Mouse (Mus musculus): Measurements from ENCODE around the gene Gbgt1. TPM values are rescaled to one million over a fixed set of nuclear protein-coding genes. Genes with fewer than 3 reads are reported as not detected.
A peak's percentile ranks its signal among the peaks of the same experiment; 100 is the strongest.
"Not testable (repeated sequence)": the region's sequence is repeated elsewhere in the genome, so short reads cannot be mapped to it uniquely, and the experiment has no call there.

The Gbgt1 gene
- total RNA-seq, 1 experiment from 2014 or later: not detected

DNA sequence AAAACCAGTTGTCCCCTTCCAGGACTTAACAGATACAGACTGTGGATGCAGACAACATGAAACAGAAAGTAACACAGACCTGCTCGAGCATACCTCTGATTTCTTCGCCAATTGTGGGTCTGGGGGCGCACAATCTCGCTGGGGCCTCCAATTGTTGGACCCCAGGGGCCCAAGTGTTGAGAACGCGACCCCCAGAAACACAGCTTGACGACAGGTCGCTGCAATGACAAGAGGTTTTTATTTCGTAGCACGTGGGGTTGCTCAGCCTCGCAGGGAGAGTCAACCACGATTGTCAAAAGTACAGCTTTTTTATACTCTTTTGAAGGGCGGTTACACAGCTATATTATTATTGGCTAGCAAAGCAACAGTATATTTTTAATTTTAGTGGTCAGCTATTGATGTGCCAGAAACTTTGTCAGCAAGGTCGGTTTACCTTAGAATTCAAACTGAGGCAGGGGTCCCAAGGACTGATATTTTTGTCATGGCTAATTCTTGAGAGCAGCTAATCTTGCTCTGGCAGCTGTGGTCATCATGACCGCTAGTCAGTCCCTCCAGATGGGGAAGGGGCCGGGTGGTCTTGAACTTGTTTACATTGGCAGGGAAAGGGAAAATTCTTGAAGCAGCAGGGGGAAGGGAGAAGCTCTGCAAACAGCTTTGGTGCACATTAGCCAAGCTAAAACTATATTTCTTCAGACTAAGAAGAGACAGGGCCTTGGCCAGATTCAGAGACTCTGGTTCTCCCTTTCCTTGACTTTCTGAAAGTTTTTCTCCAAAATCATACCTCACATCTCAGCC, 693 bp upstream of the Gbgt1 start:
- ATAC-seq (ENCODE audit: extremely low read depth, insufficient number of reproducible peaks, low FRiP score, poor library complexity, severe bottlenecking): no peak

DNA sequence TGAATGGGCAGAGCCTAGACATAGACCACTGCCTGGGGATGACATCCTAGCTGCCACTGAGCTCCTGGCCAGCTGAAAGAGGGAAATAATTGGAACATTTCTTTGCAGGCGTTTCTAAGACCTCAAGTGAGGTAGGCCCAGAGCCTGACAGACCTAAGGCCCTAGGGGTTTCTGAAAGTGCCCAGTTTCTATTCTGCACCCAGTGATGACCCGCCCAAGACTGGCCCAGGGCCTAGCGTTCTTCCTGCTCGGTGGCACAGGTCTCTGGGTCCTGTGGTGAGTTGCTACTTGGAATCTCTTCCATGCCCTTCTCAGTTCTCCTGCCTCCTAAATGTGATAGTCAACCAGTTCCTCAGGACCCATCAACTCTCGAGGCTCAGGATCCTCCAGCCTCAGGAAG, 870 bp downstream of the Gbgt1 start:
- ATAC-seq (ENCODE audit: extremely low read depth, insufficient number of reproducible peaks, low FRiP score, poor library complexity, severe bottlenecking): no peak

DNA sequence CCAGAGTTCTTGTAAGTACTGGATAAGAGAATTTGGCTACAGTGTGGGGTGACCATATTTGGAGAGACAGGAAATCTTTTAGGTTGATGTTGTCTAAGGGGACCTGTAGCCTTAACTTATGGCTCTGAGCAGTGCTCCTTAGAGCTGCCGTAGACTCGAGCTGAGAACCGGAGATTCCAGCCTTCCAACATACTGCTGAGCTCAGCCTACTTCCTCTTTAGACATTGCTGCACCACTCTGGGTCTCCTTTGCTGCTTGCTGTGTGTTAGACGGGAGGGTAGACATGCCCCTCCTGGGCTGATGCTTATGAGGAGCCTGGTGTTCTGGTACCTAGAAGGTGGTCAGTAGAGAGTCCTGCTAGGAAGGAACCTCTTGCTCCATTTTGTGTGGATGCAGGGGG, 1.7 kb downstream of the Gbgt1 start:
- no peak for ATAC-seq (ENCODE audit: extremely low read depth, insufficient number of reproducible peaks, low FRiP score, poor library complexity, severe bottlenecking)

DNA sequence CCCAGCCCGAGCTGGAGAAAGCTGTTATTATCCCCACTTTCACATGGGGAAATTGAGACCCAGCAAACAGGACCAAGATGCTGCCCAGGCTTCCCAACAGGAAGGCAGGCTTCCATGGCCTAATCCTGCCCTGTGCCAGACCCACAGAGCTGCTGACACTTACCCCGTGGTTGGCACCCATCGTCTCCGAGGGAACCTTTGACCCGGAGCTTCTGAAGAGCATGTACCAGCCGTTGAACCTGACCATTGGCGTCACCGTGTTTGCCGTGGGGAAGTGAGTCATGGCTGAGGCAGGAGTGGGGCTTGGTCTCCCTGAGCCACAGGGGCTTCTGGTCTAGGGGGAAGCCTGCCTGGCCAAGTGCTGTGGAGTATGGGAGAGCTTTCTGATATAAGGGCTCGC, 6.3 kb downstream of the Gbgt1 start:
- no peak for ATAC-seq (ENCODE audit: extremely low read depth, insufficient number of reproducible peaks, low FRiP score, poor library complexity, severe bottlenecking)

DNA sequence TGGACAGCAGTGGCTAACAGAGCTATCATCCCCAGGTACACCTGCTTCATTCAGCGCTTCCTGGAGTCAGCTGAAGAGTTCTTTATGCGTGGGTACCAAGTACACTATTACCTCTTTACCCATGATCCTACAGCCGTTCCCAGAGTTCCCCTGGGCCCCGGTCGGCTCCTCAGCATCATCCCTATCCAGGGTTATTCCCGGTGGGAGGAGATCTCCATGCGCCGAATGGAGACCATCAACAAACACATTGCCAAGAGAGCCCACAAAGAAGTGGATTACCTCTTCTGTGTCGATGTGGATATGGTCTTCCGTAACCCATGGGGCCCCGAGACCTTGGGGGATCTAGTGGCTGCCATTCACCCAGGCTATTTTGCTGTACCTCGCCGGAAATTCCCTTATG, 8.0 kb downstream of the Gbgt1 start:
- ATAC-seq (ENCODE audit: extremely low read depth, insufficient number of reproducible peaks, low FRiP score, poor library complexity, severe bottlenecking): no peak

DNA sequence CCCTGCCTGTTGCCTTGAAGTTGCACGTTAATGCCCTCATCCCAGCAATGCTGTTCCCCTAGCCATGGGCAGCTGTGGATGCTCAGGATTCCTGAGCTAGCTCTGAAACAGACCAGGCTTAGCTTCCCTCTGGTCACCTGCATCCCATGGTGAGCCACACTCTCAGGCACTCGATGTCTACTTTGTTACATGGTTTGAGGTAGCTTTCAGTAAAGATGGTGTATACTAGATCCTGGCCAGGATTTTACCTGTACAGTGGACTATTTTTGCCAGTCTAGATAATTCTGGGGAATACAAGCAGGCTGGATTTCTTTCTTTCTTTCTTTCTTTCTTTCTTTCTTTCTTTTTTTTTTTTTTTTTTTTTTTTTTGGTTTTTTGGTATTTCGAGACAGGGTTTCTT, 9.1 kb downstream of the Gbgt1 start, which contains the start of gene Gm10134:
TSS of gene Gm10134 (plus strand) at position 301 of the 400 bp plus-strand sequence.
- ATAC-seq (ENCODE audit: extremely low read depth, insufficient number of reproducible peaks, low FRiP score, poor library complexity, severe bottlenecking): no peak

DNA sequence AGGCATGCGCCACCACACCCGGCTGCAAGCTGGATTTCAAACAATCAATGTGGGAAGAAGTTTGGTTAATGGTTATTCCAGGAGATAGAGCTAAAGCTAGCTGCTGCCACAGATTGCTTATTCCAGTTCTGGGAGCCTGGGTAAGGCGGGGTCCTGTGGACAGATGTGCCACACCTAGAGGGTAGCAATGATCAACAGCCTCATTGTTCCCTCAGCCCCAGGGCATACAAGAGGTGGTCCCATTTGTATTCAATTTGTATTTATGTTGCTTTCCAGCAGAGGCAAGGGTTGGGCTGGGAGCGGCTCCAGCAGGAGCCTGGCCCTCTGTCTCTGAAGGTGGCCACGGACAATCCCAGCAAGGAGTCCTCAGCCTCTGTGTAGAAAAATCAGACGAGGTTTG, 9.6 kb downstream of the Gbgt1 start:
- no peak for ATAC-seq (ENCODE audit: extremely low read depth, insufficient number of reproducible peaks, low FRiP score, poor library complexity, severe bottlenecking)

DNA sequence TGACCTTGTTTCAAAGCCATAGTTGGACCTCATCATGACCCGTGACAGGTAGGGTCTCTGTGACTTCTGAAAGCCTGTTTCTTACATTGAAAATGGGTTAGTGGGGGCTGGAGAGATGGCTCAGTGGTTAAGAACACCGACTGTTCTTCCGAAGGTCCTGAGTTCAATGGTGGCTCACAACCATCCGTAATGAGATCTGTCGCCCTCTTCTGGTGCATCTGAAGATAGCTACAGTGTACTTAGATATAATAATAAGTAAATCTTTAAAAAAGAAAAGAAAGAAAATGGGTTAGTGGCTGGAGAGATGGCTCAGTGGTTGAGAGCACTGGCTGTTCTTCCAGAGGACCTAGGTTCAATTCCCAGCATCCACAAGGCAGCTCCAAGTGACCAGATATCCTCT, 14.9 kb downstream of the Gbgt1 start:
- not testable (repeated sequence) for ATAC-seq (ENCODE audit: extremely low read depth, insufficient number of reproducible peaks, low FRiP score, poor library complexity, severe bottlenecking)

DNA sequence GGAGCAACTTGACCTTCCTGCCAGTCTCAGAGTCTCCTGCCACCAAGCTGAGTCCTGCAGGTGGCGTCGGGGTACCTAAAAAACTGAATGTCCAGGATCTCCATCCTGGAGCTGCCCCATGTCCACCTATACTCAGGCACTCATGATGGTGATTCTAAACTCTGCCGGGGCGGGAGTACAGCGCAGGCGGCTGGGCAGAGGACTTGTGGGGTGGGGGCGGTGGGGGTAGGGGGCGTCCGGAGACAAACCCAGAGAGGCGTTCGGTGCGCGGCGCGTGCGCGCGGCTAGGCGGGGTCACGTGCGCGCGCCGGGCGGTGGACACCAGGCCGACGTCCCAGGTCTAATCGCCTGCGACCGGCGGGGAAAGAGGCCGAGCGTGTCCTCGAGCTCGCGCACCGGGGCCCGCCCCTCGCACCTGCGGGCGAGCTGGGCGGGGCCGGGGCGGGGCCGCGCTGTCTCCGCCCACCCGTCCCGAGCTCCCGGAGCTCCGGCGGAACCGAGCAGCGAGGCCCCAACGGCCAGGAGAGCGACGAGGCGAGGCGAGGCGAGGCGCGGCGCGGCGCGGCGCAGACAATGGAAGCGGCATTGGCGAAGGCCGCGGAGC, 16.2 kb downstream of the Gbgt1 start, which contains the start of gene Ralgds:
TSS of gene Ralgds (plus strand) at position 328 of the 604 bp plus-strand sequence.
- no peak for ATAC-seq (ENCODE audit: extremely low read depth, insufficient number of reproducible peaks, low FRiP score, poor library complexity, severe bottlenecking)

DNA sequence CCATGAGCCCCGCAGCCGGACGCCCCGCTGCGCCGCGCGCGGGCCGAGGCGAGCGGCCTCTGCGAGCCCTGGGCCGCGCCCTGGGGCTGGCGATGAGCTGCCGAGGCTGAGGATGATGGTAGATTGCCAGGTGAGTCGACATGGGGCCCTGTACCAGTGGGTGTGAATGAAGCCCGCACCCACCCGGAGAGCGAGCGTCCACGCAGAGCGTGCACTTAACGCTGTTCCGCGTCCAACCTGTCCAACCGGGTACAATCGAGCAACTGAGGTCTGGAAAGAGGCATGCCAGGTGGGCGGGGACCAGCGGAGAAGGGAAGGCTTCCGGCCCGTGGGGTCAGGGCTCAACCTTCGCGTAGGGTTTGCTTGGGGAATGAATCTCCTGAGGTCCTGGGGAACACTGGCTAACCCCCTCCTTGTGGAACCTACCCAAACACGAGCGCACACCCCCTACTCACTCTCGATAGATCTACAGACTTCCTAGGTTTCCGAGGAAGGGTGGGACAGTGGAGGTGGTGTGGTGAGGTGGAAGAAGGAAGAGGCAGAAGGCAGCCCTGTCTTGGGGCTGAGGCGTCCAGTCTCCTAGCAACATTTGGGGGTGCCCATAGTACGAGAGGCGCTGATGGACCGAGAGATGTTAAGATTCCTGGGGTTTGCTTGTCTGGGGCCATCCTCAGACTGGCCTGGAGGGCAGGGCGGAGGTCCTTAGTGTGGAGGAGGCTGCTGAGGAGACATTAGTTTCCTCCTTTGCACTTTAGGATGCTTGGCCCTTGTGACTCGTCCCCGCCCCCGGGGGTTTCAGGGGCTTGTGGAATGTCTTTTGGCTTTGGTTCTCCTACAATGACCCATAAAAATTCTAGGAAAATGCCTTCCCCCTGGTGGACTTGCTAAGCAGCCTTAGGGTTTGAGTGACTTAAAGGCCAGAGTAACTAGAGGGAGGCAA, 17.0 kb downstream of the Gbgt1 start:
- no peak for ATAC-seq (ENCODE audit: extremely low read depth, insufficient number of reproducible peaks, low FRiP score, poor library complexity, severe bottlenecking)

DNA sequence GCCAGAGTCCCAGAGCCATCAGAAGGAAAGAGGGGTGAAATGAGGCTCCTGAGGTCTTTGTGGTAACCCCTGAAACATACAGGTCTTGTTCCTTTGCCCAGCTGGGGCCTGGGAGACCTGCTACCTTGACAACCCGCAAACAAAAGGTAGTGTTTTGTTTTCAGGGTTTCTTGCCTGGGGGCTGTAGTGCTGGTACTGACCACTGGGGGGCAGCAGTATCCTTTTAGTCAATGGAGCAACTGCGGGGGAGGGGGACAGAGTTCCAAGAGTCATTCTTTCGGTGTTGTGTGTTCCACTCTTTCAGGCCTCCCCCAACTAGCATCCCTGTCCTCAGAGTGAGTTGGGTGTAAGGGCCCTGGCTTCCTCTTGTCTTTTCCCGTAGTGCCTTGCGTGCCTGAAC, 17.8 kb downstream of the Gbgt1 start:
- peak; percentile 62 for ATAC-seq (ENCODE audit: extremely low read depth, insufficient number of reproducible peaks, low FRiP score, poor library complexity, severe bottlenecking)

DNA sequence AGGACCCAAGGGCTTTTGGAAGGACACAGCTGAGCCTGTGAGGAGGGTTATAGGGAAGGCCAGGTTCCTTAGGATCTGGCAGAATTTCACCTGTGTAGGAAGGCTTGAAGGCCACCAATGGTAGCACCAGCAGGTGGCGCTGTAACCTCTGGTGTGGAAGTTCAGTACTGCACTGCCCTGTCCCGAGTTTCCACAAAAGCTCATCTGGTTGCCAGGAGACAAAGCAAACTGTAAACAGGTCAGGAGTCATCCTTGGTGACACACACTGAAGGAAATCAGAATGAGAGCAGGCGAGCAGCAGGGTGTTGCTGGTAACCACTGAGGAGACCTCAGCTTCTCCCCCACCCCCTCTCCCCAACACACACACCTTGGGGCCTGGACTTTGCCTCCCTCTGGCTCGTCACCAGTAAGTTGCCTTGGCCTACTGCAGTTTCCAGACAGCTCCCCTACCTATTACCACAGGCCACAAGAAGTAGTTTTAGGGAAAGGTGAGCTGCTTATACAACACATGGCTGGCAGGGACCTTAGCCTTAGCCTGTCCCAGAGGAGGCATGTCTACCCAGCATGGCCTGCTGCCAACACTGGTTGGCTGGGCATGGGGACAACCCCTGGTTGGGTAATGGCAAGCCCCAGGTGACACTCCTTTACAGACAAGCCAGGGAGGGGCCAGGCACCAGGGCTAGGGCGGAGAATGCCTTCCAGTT, 20.7 kb downstream of the Gbgt1 start:
- peak; percentile 69 for ATAC-seq (ENCODE audit: extremely low read depth, insufficient number of reproducible peaks, low FRiP score, poor library complexity, severe bottlenecking)

DNA sequence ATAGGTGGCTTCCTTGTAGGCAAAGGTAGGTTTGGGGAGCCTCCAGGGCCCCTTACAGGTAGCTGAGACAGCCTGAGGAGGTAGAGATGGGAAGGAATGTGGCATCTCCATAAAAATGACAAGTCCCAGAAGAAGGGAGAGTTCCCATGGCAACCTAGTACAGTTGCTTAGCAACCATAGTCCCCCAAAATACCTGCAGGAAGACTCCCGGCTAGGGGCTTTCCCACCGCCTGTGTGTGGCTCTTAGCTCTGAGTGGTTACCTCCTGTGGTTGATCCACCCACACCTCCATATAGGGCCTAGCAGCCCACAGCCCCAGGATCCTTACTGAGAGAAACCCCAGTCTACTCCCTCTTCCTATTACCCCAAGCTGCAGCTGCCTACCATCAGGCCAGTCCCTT, 21.5 kb downstream of the Gbgt1 start:
- ATAC-seq (ENCODE audit: extremely low read depth, insufficient number of reproducible peaks, low FRiP score, poor library complexity, severe bottlenecking): no peak

DNA sequence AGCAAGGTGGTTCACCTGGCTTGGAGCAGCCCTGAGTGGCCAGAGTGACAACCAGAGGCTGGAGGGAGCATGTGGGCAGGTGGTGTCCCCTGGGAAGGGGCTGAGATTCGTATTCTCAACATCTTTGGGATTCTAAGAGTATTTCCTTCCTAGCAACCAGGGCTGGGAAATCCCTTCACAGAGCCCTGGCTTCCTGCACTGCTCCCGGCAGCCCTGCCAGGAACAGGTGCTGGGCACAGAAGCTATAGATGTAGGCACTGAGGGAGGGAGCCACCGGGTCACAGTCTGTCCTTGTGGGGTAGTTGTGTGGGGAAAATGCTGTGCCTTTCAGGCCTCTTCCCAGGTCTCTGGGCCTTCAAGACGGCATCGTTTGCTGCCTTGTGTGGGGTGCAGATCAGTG, 23.9 kb downstream of the Gbgt1 start:
- ATAC-seq (ENCODE audit: extremely low read depth, insufficient number of reproducible peaks, low FRiP score, poor library complexity, severe bottlenecking): no peak

DNA sequence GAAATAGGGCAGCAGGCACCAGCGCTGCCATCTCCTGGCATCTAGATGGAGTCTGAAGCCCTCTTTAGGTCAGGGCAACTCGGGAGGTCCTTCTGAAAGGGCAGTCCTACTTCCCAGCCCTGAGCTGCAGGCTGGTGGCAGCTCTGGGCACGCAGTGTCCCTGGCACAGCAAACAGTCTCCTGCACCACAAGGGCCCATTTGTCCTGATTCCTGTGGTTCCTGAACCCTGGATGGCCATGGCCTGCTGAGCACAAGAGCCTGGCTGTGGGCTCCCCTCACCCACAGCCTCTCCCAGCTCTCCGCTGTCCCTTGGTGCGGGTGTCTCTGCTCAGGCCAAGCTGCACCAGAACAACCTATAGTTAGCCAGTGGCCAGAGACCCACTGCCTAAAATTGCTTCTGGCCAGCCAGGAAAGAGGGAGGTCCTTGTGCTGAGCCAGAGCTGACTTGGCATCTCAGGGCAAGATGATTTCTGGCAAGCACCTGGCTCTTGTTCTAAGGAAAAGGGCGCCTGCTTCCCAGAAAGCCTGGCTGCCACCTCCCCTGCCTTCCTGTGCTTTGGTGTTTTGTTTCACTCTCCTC, 25.0 kb downstream of the Gbgt1 start:
- ATAC-seq (ENCODE audit: extremely low read depth, insufficient number of reproducible peaks, low FRiP score, poor library complexity, severe bottlenecking): no peak

DNA sequence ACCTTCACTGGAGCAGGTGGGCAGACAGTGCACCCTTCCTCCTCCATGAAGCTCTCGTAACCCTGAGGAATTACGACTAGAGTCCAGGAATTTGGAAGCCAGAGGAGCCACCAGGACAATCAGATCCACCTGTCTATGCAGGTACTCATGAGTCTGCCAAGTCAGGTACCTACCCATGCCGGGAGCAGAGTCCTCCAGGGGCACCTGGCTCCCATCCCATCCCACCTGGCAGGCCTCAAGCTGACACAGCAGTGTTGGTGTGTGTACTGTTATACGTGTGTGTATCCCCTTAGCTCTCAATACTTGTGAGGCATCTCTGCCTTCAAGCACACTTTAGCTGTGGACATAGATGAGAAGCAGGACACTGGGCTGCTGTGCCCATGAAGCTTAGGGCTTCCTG, 25.5 kb downstream of the Gbgt1 start:
- ATAC-seq (ENCODE audit: extremely low read depth, insufficient number of reproducible peaks, low FRiP score, poor library complexity, severe bottlenecking): no peak

DNA sequence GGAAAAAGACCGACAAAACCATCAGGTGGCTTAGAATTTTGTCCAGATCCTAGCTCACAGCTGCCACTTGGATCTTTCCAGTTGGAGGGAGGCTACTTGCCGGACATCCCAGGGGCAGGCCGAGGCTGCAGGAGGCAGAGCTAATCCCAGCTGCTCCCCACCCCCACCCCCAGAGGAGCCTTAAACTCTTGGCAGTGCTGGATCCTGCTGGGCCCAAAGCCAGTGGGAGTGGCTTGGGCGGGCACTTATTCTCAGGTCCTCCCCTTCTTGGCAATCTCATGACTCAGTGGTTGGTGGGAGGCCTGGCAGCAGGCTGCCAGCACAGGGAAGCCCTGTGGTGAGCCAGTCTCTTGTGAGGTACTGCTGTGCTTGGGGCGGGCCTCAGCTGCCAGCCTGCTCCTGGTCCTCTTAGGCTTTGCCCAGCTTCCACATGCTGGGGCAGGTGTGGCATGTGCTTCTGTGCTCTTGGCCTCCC, 27.0 kb downstream of the Gbgt1 start:
- ATAC-seq (ENCODE audit: extremely low read depth, insufficient number of reproducible peaks, low FRiP score, poor library complexity, severe bottlenecking): no peak

DNA sequence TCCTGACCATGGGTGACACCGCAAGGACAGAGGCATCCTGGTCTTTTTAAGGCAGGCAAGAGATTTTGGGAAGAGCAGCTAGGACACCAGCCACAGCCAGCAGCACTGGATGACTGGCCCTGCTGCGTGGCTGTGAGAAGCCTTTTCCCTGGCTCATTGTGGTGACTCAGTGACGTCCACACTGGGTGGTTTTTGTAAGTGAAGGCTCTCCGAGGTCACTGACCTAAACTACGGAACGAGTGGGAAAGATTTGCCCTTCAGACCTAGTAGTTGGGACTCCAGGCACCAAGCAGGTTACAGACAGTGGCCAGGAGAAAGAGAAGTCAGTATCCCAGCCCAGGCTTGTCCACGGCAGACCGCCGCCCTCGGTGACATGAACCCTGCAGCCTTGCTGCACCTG, 27.7 kb downstream of the Gbgt1 start:
- ATAC-seq (ENCODE audit: extremely low read depth, insufficient number of reproducible peaks, low FRiP score, poor library complexity, severe bottlenecking): no peak
